In genomic region chr5:138083318-138083900, GRCm38 (mm10) we compare ENCODE assay signal across 36 mouse cellular contexts. TPM values are rescaled to one million over a fixed set of nuclear protein-coding genes. Genes with fewer than 3 reads are reported as not detected.
"Had no signal": no experiment of that assay in that cellular context is flagged by ENCODE, and none has a peak within 500 bp of the region (broad histone marks: within the 10 kb centered on the region; RNA-seq: fewer than 3 reads in every experiment).

No protein-coding gene starts in this region.

- H3K9me3 ChIP-seq: forebrain, embryonic 15.5 days; heart, embryonic 10.5 days; heart, embryonic 12.5 days; hindbrain, embryonic 10.5 days; hindbrain, embryonic 12.5 days; intestine, embryonic 15.5 days; kidney, embryonic 15.5 days; limb, embryonic 10.5 days; limb, embryonic 12.5 days had no signal

- H3K27me3 ChIP-seq: forebrain, embryonic 15.5 days; heart, embryonic 12.5 days; intestine, embryonic 15.5 days; kidney, embryonic 15.5 days; limb, embryonic 12.5 days had no signal

- DNase-seq: forebrain, postnatal 0 days; gastrocnemius, postnatal 14 days; gastrocnemius, postnatal 36 days; heart, postnatal 10 days; heart, postnatal 4 days; kidney, adult 18-20 months; kidney, postnatal 14 days had no signal

- H3K27ac ChIP-seq: forebrain, embryonic 15.5 days; heart, embryonic 10.5 days; hindbrain, embryonic 10.5 days; hindbrain, embryonic 12.5 days; hindbrain, embryonic 14.5 days; intestine, embryonic 15.5 days; kidney, embryonic 15.5 days; kidney, postnatal 0 days; layer of hippocampus, adult 2 months; left cerebral cortex, adult 2 months; limb, embryonic 10.5 days; limb, embryonic 12.5 days had no signal

- H3K4me2 ChIP-seq: forebrain, embryonic 15.5 days; heart, embryonic 12.5 days; hindbrain, embryonic 12.5 days; hindbrain, embryonic 14.5 days; intestine, embryonic 15.5 days; kidney, embryonic 15.5 days; limb, embryonic 12.5 days had no signal

- H3K9ac ChIP-seq: forebrain, embryonic 15.5 days; forebrain, postnatal 0 days; heart, embryonic 12.5 days; hindbrain, embryonic 12.5 days; hindbrain, embryonic 14.5 days; intestine, embryonic 15.5 days; kidney, embryonic 15.5 days; limb, embryonic 12.5 days; liver, embryonic 14.5 days had no signal

- ATAC-seq: forebrain, postnatal 0 days; hindbrain, embryonic 16.5 days; inflammation-experienced regulatory T-cells, adult 6 months; intestine, embryonic 15.5 days; intestine, postnatal 0 days had no signal

- H3K4me1 ChIP-seq: heart, embryonic 10.5 days; intestine, embryonic 15.5 days had no signal

- H3K4me3 ChIP-seq: forebrain, embryonic 15.5 days; heart, embryonic 10.5 days; heart, embryonic 12.5 days; hindbrain, embryonic 10.5 days; hindbrain, embryonic 12.5 days; intestine, embryonic 15.5 days; kidney, embryonic 15.5 days; layer of hippocampus, adult 2 months; left cerebral cortex, adult 2 months; limb, embryonic 10.5 days; limb, embryonic 12.5 days had no signal

- H3K36me3 ChIP-seq: forebrain, embryonic 15.5 days; intestine, embryonic 15.5 days had no signal

RNA-seq across cellular contexts. Expression of gene Smok3c, which starts 30.4 kb away (rescaled TPM):
- total RNA-seq: forebrain, postnatal 0 days; gastrocnemius, adult 18-20 months; gastrocnemius, adult 8-10 months; gastrocnemius, postnatal 14 days; gastrocnemius, postnatal 36 days; heart, adult 8-10 months; heart, postnatal 10 days; heart, postnatal 25 days; heart, postnatal 4 days; layer of hippocampus, adult 2 months; layer of hippocampus, postnatal 10 days; layer of hippocampus, postnatal 25 days; left cerebral cortex, adult 2 months; left cerebral cortex, postnatal 14 days; left cerebral cortex, postnatal 36 days had no signal
- polyA plus RNA-seq: forebrain, embryonic 15.5 days; forebrain, postnatal 0 days; gonadal fat pad, adult 2 months; heart, embryonic 10.5 days; heart, embryonic 12.5 days; heart, embryonic 14.5 days; heart, embryonic 16.5 days; hindbrain, embryonic 10.5 days; hindbrain, embryonic 12.5 days; hindbrain, embryonic 14.5 days; hindbrain, embryonic 16.5 days; inflammation-experienced regulatory T-cells, adult 6 months; intestine, embryonic 15.5 days; intestine, postnatal 0 days; kidney, embryonic 15.5 days; kidney, postnatal 0 days; limb, embryonic 10.5 days; limb, embryonic 12.5 days; limb, embryonic 14.5 days; liver, embryonic 14.5 days had no signal
